Mouse (Mus musculus) embryo, embryonic 11 days (tissue): ENCODE measurements at regions not wholly inside any gene's neighbourhood (a gene's known extent, or its start where the extent isn't known, plus 50 kb on each side); places are given as distances from the start of the nearest gene placed in this dataset.
A peak's percentile ranks its signal among the peaks of the same experiment; 100 is the strongest.

Source experiments
- DNase-seq: peaks from one replicate; pipeline ENCODE4 v3.0.0-alpha.2; 2015

DNA sequence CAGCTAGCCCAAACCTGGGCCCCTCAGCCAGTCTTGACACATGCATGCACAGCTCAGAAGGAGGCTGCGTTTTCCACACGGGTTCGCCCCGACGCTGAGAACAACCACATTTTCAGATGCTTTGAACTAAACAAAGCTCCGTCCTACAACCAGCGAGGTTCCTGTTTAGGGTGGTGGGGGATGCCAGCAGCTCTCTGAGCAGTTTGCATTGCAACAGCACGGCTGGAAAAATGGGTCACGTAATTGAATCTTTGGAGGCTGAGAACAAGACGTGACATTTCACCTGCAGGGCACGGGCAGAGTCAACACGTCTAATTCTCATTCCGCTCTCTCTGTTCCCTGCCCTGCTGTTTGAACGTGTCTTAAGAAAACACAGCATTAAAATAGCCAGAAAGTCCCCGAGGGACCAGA is 119.2 kb downstream of the Syk start:
- DNase-seq: peak; percentile 65

DNA sequence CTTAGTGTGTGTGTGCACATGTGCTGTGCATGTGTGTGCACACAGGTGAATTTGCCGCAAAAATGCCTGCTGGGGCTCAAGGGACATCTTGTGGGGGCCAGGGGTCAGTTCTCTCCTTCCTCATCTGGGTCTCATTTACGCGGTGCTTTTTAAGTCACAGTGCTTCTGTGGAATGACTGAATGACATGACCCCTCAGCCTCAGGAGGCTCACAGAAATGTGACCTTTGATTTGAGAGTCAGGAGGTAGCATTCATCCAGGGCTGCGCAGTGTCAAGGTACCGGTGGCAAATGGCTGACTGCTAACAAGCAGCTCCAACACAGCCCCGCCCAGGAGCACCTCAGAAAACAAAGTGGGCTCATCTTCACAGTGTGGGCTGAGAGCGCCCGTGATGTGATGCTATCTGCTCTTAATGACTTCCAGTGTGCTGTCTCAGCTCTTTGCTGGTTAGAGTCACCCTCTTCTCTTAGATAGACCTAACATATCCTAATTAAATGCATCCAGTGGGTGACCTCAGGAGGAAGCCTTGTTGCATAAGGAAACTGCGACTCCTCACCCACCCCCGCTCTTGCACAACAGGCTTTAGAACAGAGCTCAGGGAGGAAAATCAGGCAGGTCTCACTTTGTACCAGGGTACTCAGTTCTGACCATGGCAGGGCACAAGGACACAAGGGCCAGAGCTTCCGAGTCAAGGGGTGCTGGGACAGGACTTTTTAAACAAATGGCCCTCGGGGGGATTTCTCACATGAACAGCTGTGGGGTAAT is 120.6 kb downstream of the Syk start:
- peak; percentile 73 for DNase-seq

DNA sequence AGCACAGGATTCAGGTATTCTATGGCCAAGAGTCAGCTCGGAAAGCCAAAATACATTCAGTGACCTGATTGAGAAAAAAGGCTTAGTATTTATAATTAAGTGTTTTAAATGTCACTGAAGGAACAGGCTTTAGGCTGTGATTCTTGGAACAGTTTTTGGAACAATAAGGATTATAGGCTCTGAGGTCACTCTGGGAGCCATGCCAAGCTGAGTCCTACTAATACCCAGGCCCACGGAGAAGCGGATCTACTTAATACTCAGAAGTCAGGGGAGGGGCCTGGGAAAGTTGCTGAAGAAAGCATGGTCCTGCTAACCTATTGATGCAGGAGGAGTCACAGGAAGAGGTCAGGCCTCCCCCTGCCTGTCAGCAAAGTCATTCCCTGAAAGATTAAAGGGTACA is 121.7 kb downstream of the Syk start:
- DNase-seq: no peak

DNA sequence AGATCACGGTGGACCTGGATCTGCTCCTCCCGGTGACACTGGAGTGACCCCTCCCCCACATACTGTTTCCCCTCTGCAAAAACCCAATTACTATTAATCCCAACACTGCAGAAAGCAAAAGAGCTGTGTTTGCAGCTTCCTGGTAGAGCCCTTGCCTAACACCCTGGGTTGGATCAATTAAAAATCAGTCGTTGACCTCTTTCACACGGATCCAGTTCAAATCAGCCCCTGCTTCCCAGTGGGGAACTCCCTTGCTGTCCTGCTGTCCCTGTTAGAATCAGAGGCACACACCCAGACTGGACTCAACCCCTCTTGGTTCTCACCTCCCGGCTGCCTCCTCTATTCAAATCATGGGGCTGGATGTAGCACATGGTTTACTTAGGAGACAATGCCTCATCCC is 126.6 kb downstream of the Syk start:
- no peak for DNase-seq

DNA sequence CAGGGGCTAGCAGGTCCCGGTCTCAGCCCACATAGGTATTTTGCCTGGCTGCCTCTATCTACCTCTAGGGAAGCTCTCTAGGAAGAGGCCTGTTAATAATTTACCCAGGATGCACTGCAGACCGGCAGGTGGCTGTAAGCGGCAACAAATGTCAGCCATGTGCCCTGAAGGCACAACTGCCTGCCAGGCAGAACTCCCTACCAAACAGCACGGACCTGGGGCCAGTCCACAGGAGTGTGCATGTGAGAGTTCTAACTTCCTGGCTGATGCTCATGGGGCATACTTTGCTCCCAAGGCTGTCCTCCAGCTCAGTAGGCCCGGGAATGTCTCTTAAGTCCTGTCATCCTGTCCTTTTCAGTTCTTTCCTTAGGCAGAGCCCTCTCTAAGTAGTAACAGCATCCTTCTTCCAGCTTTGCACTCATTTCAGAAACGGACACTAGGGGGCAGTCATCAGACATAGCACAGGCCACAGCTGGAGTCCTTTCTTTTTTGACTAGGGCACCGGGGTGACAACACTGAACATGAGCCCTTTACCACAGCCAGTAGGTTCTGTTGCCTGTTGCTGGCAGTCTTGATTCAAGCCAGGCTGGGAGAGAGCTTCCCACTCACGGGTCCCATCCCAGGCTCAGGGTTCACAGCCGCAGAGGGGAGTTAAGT is 128.9 kb downstream of the Syk start:
- peak; percentile 89 for DNase-seq

DNA sequence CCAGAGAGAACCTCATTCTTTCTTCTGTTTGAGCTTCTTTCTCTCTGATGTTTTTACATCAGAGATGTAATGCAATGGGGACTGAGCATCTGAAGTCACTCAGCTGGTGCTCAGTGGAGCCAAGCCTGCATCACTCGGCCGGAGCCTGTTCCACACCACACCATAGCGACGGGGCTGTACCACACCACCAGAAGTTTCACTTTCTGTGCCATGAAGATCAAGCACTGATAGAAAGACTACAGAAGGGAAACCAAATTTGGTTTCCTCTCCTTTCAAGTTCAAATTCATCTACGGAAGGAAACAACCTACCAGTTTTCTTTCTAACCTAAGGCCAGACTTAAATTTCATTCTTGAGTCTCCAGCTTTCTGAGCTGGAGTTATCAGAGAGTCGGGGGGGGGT is 138.5 kb downstream of the Syk start:
- DNase-seq: no peak

DNA sequence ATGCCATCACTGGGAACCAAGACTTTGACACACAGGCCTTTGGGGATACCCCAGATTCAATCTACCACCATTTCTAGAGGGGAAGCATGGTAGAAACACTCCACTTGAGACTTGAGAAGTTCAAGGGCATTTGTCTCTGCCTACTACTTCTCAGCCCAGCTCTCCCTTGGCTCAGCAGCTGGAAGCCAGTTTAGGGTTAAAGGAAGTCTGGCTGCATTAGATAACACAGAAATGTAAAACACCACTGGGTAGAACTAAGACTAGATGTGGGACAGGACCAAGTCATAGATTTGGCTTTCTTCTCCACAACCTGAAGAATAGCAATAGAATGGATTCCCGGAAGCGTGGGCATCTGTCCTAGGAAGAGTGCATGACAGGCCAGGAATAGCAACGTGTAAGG is 139.7 kb downstream of the Syk start:
- DNase-seq: no peak

DNA sequence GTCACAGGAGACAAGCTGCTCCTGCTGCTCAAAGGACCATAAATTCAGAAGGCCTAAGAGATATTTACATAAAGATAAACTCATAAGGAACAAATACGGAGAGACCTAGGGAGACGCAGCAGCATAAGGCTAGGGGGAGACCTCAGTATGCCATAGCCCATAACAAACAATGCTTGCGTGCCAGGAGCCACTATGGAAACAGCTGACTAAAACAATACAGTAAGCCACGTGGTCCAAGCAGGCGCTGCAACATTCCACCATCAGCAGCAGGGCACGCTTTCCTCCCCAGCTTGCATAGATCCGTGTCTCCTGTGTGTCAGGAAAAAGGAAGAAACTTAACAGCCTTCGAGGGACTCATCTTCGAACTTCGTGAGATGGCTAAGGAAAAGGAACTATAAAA is 143.1 kb downstream of the Syk start:
- no peak for DNase-seq

DNA sequence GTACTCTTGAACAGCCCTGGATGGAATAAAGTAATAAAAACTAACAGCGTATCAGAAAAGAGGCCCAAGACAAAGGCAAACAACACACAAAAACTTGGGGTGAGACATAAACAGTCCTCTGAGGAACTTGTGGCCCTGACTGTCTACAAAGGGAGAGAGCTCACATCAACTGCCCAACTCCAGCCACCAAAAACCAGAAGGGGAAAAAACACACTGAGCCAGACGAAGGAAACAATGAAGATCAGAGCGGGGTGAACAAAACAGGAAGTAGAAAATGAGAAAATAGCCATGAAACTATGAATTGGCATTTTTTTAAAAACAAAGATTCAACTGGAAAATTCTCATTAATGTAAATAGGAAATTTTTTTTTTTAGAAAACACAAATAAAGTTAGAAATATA is 143.6 kb downstream of the Syk start:
- no peak for DNase-seq

DNA sequence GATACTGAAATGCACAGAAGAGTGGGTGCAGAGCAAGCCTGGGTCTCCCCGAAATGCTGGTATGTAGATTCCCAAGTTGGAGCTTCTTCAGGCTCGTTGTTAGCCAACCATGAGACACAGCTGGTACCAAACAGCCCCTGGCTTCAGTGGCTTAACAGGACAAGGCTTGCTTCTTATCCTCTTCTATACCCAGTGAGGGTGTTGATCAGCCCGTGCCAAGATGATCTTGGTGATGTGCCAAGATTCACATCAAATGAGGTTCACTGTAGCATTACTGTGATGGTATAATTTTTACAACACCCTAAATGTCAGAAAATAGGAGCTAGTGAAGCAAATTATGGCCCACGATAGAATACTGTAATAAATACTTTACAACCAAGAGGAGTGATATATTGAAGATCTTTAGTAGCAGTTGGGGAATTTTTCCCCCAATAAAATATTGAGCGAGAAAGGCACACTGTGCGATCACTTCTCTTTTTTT is 152.5 kb downstream of the Syk start:
- no peak for DNase-seq

DNA sequence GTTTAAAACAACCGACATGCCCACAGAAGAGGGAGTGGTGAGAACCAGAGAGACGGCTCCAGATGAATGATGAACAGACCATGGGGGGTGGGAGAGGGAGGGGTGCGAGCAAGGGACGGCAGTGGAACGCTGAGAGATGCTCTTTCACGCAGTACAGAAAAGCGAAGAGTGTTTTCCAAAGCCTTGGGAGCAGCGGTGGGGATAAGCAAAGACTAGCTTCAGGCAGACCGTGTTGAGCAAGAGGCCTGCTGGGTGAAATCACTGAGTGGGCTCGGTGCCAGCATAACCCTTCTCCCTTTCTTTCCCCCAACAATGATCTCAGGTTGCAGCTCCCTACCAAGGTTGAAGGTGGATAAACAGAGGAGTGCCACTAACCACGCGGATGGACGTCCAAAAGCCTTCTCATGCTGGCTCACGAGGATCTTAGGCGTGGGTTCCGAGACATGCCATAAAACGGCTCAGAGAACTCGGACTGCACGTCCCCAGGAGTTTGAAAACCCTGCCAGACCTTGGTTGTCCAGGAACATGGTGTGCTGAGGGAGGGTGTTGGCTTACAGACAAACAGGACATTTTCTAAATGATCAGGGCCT is 153.1 kb downstream of the Syk start:
- no peak for DNase-seq

DNA sequence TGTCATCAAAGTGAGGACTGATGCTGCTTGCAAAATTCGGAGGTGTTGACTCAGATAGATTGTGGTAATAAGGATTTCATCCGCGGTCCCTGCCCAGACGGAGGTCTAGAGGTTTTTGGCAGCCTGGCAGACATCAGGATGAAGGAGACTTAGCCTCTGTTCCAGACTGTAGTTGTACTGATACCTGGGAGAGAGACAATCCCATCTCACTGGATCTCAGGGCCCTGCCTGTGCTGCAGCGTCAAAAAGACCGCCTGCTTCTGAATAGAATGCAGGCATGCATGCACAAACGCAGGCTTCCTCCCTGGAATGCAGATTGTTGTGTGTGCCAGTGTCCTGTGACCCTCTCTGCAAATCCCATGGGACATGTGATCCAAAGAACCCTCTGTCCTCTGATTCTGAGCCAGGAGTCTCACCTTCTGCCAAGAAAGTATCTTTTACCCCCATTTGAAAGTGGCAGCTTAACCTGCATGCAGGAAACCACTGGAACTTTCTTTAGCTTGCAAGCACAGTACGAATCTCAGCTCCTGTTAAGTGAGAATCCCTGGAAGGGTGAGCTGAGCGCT is 155.2 kb downstream of the Syk start:
- DNase-seq: no peak

DNA sequence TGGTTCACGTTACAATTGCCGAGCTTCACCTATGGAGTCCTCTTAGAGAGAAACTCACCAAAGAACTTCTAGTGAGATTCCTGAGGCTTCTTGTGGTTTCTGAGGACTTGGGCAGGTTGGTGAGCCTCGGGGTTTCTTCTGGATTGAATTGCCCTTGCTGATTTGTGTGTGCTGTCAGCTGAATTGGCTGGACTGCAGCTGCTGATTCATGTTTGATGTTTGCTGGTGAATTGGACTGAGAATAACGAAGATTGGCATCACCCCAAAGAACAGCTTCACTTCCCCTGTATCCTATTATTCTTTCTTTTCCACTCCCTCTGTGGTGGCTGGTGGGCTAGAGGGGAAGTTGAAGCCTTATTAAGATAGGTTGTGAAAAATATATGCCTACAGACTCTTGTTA is 158.4 kb downstream of the Syk start:
- DNase-seq: no peak

DNA sequence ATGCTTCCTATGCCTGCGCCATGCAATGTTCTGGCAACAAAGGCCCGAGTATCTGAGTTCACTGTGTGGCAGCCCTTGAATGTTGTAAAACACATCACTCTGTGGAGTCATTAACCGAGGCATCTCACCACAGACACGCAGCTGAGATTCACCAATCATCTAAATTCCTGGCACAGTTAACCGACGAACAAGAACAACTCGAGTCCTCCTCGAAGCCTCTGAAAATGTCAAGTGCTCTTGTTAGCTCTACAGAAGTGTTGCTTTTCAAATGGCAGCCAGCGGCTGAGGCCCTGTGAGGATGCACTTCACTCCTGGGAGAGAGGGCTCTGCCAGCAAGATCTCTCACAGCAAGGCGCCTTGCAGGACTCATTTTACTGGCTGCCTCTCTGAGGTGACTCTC is 173.0 kb downstream of the Syk start:
- DNase-seq: no peak

DNA sequence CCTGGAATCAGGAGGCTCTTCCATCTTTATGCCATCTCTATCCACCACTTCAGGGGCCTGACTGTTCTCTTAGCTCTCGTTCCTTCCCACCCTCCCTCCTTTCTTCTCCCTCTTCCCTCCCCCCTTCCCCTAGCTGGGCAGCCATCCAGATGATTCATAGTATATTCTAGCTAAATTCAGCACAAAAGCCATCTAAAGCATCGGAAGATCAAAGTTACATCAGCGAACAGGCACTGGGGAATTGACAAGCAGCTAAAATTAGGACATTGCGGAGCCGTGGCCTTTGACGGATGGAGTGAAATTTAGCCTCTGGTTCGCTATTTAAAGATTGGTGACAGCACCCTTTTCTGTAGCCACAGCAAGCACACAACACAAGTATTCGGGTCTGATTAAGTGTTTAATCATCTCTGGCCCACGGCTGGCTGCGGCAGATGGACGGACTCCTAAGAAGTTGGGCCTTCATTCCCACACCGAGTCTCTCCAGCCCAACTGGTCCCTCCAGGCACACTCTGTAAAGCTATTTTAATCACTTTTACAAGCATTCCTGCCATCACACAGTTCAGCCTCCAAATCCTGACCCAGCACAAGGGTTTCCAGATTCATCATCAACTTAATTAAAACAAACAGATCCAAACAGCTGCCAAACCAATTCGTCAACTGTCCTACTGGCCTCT is 163.8 kb downstream of the Auh start:
- DNase-seq: peak; percentile 31

DNA sequence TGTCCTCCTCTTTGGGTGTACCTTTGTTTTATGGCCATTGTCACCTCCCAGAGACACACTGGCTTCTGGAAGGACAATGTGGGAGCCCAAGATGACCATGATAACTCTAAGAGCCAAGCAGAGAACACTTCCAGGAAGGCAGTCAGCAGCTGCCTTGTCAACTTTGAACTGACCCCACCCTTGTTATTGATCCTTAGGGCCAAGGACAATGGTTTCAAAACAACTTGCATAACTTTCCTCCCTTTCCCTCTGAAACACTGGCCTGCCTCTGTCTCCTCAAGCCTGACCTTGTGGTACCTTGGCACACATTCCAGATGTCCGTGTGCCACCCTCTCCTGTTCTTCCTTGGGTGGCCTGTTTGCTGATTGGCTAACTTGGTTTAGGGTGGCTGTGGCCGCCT is 163.2 kb downstream of the Auh start:
- DNase-seq: no peak

DNA sequence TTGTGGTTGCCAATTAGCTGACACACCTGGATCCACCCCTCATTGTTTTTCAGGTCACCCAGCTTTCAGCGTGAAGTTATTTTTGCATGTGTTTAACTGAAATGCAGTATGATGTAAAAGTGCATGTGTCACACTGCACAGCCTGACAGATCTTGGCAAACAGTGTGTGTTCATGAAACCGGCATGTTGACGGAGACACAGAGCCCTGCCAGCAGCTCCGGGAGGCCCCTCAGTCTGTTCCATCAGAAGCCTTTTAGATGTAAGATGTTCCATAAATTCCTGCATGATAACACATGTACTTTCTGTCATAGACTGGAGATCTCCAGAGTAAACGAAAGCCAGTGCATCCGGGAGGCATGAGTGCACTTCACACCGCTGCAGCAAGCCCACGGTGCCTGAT is 159.5 kb downstream of the Auh start:
- DNase-seq: no peak

DNA sequence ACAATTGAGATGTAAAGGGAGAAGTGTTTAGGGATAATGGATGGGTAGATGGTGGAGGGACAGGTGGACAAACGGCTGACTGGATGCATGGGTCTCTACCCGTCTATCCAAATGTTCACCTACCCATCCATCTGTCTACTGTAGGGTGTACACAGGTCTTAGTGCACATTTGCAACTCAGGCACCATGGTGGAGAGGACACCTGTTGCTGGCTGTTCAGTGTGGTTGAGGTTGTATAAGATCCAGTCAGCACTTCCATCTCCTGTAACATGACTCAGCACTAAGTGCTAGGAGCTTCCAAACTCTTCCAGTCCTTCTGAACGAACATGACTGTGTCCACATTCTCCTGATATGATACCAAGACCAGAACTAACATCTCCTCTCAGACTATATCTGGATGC is 158.0 kb downstream of the Auh start:
- no peak for DNase-seq

DNA sequence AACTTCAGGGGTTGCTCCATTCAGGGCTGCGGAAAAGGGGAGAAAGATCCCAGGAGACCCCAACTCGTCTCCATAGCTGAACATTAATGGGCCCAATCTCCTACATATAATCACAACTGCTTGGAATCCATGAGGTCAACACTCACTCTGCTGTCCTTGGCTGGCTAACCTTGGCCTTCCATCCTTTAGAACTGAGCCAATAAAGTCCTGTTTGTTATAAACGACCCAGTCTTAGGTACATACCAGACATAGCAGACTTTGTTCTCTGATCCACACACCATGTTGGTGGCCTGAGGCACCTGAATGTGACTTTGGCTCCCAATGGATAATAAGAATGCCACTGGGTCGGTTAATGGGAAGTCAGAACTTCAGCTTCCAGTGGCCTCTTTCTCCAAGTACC is 157.4 kb downstream of the Auh start:
- no peak for DNase-seq

DNA sequence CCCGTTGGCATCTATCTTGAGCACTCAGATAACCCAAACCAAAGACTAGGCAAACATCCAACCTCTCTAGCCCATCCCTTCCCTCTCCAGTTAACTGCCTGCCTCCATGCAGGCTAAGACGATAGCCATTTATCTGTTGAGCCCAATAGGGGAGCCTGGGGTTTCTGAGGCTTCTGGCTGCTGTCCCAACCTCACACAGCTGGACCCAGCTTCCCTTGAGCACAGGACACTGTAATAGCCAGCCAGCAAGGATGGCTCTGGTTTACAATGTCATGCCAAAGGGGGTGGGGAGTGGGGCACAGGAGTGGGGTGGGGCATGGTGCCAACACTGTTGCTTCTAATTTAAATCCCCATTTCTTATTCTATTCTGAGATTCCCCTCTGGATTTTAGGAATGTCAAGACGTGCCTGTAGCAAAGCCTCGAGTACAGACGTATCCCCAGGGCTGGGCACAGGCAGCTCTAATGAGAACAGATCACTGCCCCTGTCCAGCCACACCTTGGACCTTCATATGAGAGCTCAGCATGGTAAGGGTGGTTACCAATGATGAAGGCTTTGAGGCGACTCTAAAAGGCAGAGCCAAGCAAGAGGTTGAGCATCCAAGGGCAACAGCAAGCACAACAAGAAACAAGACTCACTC is 152.0 kb downstream of the Auh start:
- no peak for DNase-seq

DNA sequence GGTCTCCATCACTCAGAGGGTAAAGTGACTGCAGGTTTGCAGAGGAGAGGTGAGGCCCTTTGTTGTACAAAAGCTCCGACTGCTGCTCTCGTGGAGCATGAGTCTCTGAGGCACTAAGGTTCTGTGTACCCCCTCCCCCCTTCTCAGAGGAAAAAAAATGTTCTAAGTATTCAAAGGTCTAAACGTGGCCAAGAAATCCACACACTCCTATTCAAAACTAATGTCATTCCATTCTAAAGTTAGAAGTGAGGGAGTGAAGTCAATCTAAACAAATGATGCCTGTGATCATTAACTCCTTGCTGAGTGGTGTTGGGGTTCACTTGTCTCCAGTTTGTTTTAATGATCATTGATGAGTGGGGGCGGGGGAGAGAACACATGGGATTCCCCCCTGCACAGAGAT is 150.6 kb downstream of the Auh start:
- DNase-seq: no peak
